Mouse (Mus musculus) kidney, postnatal 0 days (tissue): ENCODE measurements around the gene Gprc5d. TPM values are rescaled to one million over a fixed set of nuclear protein-coding genes. Genes with fewer than 3 reads are reported as not detected.

ENCODE experiments used
- ATAC-seq: fragments of 200-750 bp; cut with Nextera tagmentation; replicated peaks from 2 replicates; pipeline ENCODE4 v1.8.0; 2017; ENCODE audit warnings: low read depth, moderate number of reproducible peaks, moderate TSS enrichment, moderate library complexity; ENCODE audit not compliant: low FRiP score
- DNase-seq: peaks from one replicate; pipeline ENCODE4 v3.0.0-alpha.2; 2016; ENCODE audit warnings: low spot score
- H3K27ac ChIP-seq: fragments of 300-500 bp; sonication (generic); 2 replicates; pipeline ENCODE4 v1.5.1; 2014; ENCODE audit warnings: mild to moderate bottlenecking
- H3K27me3 ChIP-seq: fragments of 300-500 bp; sonication (generic); 2 replicates; pipeline ENCODE4 v1.6.1; 2014; ENCODE audit warnings: low read length, mixed read lengths; ENCODE audit not compliant: insufficient read depth
- H3K36me3 ChIP-seq: fragments of 300-500 bp; sonication (generic); 2 replicates; pipeline ENCODE4 v1.6.1; 2014; ENCODE audit warnings: low read length, mixed read lengths; ENCODE audit not compliant: insufficient read depth
- H3K4me1 ChIP-seq: fragments of 300-500 bp; sonication (generic); replicated peaks from 2 replicates; pipeline ENCODE4 v1.6.1; 2014; ENCODE audit warnings: antibody characterized with exemption, low read length, mixed read lengths; ENCODE audit not compliant: insufficient read depth
- H3K4me2 ChIP-seq: fragments of 300-500 bp; sonication (generic); 2 replicates; pipeline ENCODE4 v1.6.1; 2014; ENCODE audit warnings: mild to moderate bottlenecking, low read length, moderate library complexity, mixed read lengths
- H3K4me3 ChIP-seq: fragments of 300-500 bp; sonication (generic); replicated peaks from 2 replicates; pipeline ENCODE4 v1.5.1; 2014; ENCODE audit warnings: low read depth, low read length
- H3K9ac ChIP-seq: fragments of 300-500 bp; sonication (generic); 2 replicates; pipeline ENCODE4 v1.6.1; 2014; ENCODE audit warnings: low read depth, low read length
- H3K9me3 ChIP-seq: fragments of 300-500 bp; sonication (generic); replicated peaks from 2 replicates; pipeline ENCODE4 v1.6.1; 2016; ENCODE audit warnings: low read length, inconsistent platforms, mixed read lengths
- CTCF ChIP-seq: IDR thresholded peaks from 2 replicates; pipeline ENCODE4 v1.5.1; 2016; ENCODE audit warnings: antibody characterized with exemption, low read depth, mild to moderate bottlenecking, moderate library complexity
- WGBS: fragments of 180-500 bp; shearing (Covaris S2); extraction: QIAGEN DNeasy Blood & Tissue Kit; methylation state at CpG from one replicate; pipeline ENCODE4 v1.1.7; 2014; 5-methylcytosine and 5-hydroxymethylcytosine counted together
- polyA plus RNA-seq: library from polyadenylated mRNA; unstranded; fragments of >200 nt; fragmentation: Nextera tagmentation; extraction: Ambion mirVana; gene quantifications from 2 replicates; pipeline ENCODE4 v1.2.1, GENCODE M21; 2015

The Gprc5d gene
- polyA plus RNA-seq, 1 experiment from 2014 or later, result 0.08 TPM

GRCm38 (mm10) chr6:135133086-135133485 is 15.0 kb upstream of the Gprc5d start:
- no peak overlapping the region for H3K4me3 ChIP-seq
- H3K9me3 ChIP-seq, result no peaks in the 10 kb centered on the region
- no peaks in the 10 kb centered on the region for H3K36me3 ChIP-seq
- no peak overlapping the region for H3K4me2 ChIP-seq
- ATAC-seq (no peak), DNase-seq (no peak)
- TF ChIP-seq CTCF, result no peak
- peaks cover 8% of the 10 kb centered on the region for H3K4me1 ChIP-seq
- no peak overlapping the region for H3K27ac ChIP-seq
- H3K9ac ChIP-seq, result no peak overlapping the region
- no peaks in the 10 kb centered on the region for H3K27me3 ChIP-seq
- 78% methylated on average over 7 of the region's 7 CpGs for WGBS

- Histone ChIP-seq H3K27ac (no peak overlapping the region), H3K9me3 (no peaks in the 10 kb centered on the region), H3K27me3 (no peaks in the 10 kb centered on the region), H3K4me3 (no peak overlapping the region), H3K36me3 (no peaks in the 10 kb centered on the region), H3K9ac (no peak overlapping the region), H3K4me2 (no peak overlapping the region), H3K4me1 (no peaks in the 10 kb centered on the region)
- no peak for ATAC-seq
- DNase-seq, result no peak
- TF ChIP-seq CTCF, result no peak
- WGBS, result 51% methylated on average over 5 of the region's 5 CpGs
Observed at GRCm38 (mm10) chr6:135124755-135125380, 6.8 kb upstream of the Gprc5d start.

- WGBS, result 91% methylated on average over 8 of the region's 8 CpGs
- H3K27me3 ChIP-seq, result no peaks in the 10 kb centered on the region
- no peak overlapping the region for H3K4me2 ChIP-seq
- no peak overlapping the region for H3K9ac ChIP-seq
- no peaks in the 10 kb centered on the region for H3K9me3 ChIP-seq
- no peak for TF ChIP-seq CTCF
- no peaks in the 10 kb centered on the region for H3K4me1 ChIP-seq
- no peak overlapping the region for H3K4me3 ChIP-seq
- no peaks in the 10 kb centered on the region for H3K36me3 ChIP-seq
- DNase-seq, result no peak
- no peak overlapping the region for H3K27ac ChIP-seq
- ATAC-seq, result no peak
Observed at GRCm38 (mm10) chr6:135116479-135116878, 1.6 kb downstream of the Gprc5d start.

- no peak overlapping the region for H3K27ac ChIP-seq
- no peaks in the 10 kb centered on the region for H3K27me3 ChIP-seq
- no peaks in the 10 kb centered on the region for H3K36me3 ChIP-seq
- TF ChIP-seq CTCF, result no peak
- H3K9ac ChIP-seq, result no peak overlapping the region
- H3K9me3 ChIP-seq, result no peaks in the 10 kb centered on the region
- H3K4me2 ChIP-seq, result no peak overlapping the region
- DNase-seq, result peak; percentile 13
- H3K4me3 ChIP-seq, result no peak overlapping the region
- H3K4me1 ChIP-seq, result no peaks in the 10 kb centered on the region
- ATAC-seq, result no peak
- 13% methylated on average over 6 of the region's 6 CpGs for WGBS
Observed at GRCm38 (mm10) chr6:135113114-135113436, 5.0 kb downstream of the Gprc5d start.

- DNase-seq (peak; percentile 17), ATAC-seq (no peak)
- Histone ChIP-seq H3K4me2 (no peak overlapping the region), H3K9ac (no peak overlapping the region), H3K27ac (no peak overlapping the region), H3K27me3 (no peaks in the 10 kb centered on the region), H3K4me1 (no peaks in the 10 kb centered on the region), H3K36me3 (no peaks in the 10 kb centered on the region), H3K4me3 (no peak overlapping the region), H3K9me3 (no peaks in the 10 kb centered on the region)
- no peak for TF ChIP-seq CTCF
- WGBS, result 17% methylated on average over 7 of the region's 7 CpGs
Observed at GRCm38 (mm10) chr6:135112411-135113113, 5.5 kb downstream of the Gprc5d start.

GRCm38 (mm10) chr6:135107014-135107413 is 11.1 kb downstream of the Gprc5d start:
- TF ChIP-seq CTCF, result no peak
- H3K27ac ChIP-seq, result no peak overlapping the region
- H3K4me2 ChIP-seq, result no peak overlapping the region
- no peaks in the 10 kb centered on the region for H3K9me3 ChIP-seq
- DNase-seq, result no peak
- 91% methylated on average over 6 of the region's 6 CpGs for WGBS
- no peaks in the 10 kb centered on the region for H3K27me3 ChIP-seq
- H3K9ac ChIP-seq, result no peak overlapping the region
- no peak for ATAC-seq
- H3K4me3 ChIP-seq, result no peak overlapping the region
- no peaks in the 10 kb centered on the region for H3K36me3 ChIP-seq
- no peaks in the 10 kb centered on the region for H3K4me1 ChIP-seq
